Mouse (Mus musculus) left cerebral cortex, adult 18-20 months (tissue): ENCODE measurements at regions not wholly inside any gene's neighbourhood (a gene's known extent, or its start where the extent isn't known, plus 50 kb on each side); places are given as distances from the start of the nearest gene placed in this dataset.

ENCODE experiments used
- DNase-seq, 2 experiments: peaks; one replicate each; pipeline ENCODE4 v3.0.0; 2021 to 2022; ENCODE audit warnings: low spot score in 2 of 2, mixed read lengths in 1 of 2

DNA sequence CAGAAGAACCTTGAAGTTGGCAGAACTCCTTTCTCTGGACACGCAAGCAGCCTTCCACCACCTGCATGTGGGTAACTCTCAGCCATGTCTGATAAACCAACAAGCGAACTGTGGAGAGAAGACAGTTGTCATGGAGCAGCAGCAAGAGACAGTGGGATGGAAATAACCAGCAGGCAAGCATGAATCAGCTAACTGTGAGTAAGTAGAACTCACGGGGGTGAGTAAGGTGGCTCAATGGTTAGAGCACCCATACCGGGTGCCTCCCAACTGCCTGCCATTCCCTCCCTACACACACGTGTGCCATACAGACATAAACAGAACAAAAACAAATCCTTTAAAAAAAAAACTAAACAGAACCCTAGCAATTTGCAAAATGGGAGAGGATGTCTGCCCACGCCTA, 191.5 kb downstream of the Cdc5l start:
- DNase-seq, result peak; percentile 25 to 40

- no peak for DNase-seq
Observed at GRCm38 (mm10) chr17:45240963-45241543, 192.5 kb downstream of the Cdc5l start.

GRCm38 (mm10) chr17:45240545-45240944, 193.0 kb downstream of the Cdc5l start:
- peak in 1 of 2 experiments; percentile 16 for DNase-seq

- no peak for DNase-seq
Observed at GRCm38 (mm10) chr17:45237246-45237645, 196.3 kb downstream of the Cdc5l start.

GRCm38 (mm10) chr17:45235401-45235800, 198.1 kb downstream of the Cdc5l start:
- no peak for DNase-seq

GRCm38 (mm10) chr17:45232874-45233273, 200.7 kb downstream of the Cdc5l start:
- DNase-seq, result no peak

DNA sequence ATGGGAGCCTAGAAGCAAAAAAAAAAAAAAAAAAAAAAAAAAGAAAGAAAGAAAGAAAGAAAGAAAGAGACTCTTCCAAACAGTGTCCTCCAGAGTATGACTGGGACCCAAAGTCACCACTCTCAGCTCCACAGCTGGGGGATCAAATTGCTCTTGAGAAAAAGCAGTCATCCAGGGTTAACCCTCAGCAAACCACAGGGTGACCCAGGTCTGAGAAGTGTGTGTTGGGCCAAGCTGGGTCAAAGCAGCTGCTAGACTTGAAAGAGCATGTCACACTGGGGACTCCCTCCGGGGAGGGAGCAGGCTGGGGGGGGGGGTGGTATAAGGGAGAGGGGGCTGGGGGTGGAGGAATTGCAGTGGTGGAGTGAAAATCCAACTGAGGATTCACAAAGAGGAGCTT, 206.3 kb downstream of the Cdc5l start:
- DNase-seq, result no peak

- no peak for DNase-seq
Observed at GRCm38 (mm10) chr17:45226486-45226885, 207.1 kb downstream of the Cdc5l start.

GRCm38 (mm10) chr17:45221625-45222024, 211.9 kb downstream of the Cdc5l start:
- no peak for DNase-seq

- no peak for DNase-seq
Observed at GRCm38 (mm10) chr17:45217126-45217525, 216.4 kb downstream of the Cdc5l start.

- DNase-seq, result no peak
Observed at GRCm38 (mm10) chr17:45215067-45216049, 218.2 kb downstream of the Cdc5l start.

- DNase-seq, result no peak
Observed at GRCm38 (mm10) chr17:45210984-45211383, 222.6 kb downstream of the Cdc5l start.

DNA sequence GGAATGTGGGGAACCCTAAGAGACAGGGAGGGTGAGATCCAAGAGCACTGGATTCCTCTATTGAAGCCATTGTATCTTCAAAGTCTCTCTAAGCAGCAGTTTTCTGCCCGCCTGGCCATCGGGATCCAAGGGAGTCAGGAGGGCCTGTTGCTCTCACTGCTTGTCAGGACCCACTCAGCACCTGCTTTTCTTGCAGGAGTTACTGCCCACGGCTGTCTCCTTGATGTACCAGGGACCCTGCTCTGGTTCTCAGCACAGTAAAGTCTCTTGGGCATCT, 224.2 kb downstream of the Cdc5l start:
- no peak for DNase-seq

- no peak for DNase-seq
Observed at GRCm38 (mm10) chr17:45208596-45209386, 224.7 kb downstream of the Cdc5l start.

DNA sequence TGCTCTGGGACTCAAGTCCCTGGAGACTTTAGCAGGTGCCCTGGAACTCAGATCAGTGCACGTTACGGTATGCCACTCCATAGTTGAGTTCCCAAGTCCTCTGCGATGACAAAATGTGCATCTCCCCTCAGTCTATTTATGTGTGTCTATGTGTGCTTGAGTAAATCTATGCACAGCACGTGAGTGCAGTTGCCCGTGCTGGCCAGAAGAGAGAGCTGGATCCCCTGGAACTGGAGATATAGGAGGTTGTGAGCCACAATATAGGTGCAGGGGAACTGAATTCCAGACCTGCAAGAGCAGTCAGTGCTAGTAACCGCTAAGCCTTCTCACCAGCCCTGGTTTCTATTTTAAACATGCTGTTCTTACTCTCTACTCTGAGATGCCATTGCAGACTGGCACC, 237.8 kb downstream of the Cdc5l start:
- no peak for DNase-seq

DNA sequence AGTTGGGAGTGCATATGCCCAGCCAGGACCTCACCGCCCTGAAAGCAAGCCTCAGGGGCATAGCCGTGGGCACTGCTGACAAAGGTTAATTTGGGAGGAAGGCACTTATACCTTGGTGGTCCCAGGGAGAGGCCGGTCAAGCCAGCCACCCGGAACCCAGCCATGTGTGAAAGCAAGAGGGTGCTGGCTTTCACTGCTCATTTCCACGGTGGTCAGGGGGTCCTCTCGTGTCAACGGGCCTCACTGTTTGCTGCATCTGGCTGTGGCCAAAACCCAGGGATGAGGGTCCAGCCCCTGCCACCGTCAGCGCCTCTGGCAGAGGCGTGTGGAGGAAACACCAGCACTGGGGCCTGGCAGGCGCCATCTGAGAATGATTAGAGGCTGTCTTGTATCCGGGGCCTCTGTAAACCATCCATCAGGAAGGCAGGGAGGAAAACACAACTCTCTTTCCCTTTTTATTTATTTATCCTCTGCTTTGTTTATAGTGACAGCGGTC, 238.7 kb downstream of the Cdc5l start:
- DNase-seq, result no peak

DNA sequence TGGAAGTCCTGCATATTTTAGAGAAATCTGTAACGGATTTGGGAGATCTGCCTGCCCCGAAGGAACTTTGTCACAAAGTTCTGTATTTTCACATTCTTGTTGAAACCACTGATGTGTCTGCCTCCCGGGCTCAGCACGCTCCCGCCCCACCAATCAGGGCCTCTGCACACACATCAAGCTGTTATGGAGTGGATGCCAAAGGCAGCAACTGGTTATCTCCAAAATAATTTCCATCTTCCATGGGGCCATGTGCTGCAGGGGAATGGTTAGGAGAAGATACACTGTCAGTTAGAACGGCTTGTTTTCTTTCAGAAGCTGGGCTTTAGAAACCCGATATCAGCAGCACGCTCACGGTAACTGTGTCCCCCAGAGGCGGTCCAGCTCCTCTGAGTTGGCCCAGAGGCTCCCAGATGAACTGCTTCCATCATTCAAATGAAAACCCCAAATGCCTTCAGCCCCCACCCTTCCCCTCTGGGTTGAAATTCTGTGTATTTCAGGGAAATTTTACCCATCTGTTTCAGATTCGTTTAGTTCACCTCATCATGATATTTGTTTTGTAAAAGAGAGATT, 240.0 kb downstream of the Cdc5l start:
- no peak for DNase-seq

- DNase-seq, result no peak
Observed at GRCm38 (mm10) chr17:45187402-45187801, 246.1 kb downstream of the Cdc5l start.

DNA sequence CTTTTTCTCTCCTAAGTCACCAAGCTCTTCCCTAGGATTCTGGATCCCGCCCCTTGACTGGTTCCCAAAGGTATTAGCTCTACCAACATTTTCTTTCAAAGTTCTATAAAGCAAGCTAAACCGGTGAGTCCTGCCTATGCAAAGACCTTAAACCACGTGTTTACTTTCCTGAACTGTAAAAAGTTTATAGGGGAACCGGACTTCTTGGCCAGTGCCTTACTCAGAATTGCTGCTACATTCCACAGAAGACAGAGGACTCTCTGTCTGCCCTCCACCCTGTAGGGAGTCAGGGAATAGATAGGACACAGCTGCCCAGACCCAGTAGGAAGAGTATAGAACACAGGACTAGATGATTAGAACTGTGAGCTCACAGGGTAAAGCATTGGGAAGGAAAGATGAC, 257.2 kb downstream of the Cdc5l start:
- no peak for DNase-seq

- peak; percentile 31 to 44 for DNase-seq
Observed at GRCm38 (mm10) chr17:45169257-45169994, 264.1 kb downstream of the Cdc5l start.
